Mouse (Mus musculus) E14TG2a.4 (cell line): Measurements from ENCODE around the gene Carns1.
"Not testable (repeated sequence)": the region's sequence is repeated elsewhere in the genome, so short reads cannot be mapped to it uniquely, and the experiment has no call there.

Source experiments
- H3K27me3 ChIP-seq: 2 replicates; pipeline ENCODE4 v1.6.1; 2014; ENCODE audit warnings: low read length, control low read depth; ENCODE audit not compliant: insufficient read depth
- H3K36me3 ChIP-seq: 2 replicates; pipeline ENCODE4 v1.6.1; 2014; ENCODE audit warnings: low read length, control low read depth; ENCODE audit not compliant: insufficient read depth
- H3K4me1 ChIP-seq: replicated peaks from 2 replicates; pipeline ENCODE4 v1.6.1; 2014; ENCODE audit warnings: low read depth, low read length, control low read depth
- H3K4me3 ChIP-seq: replicated peaks from 2 replicates; pipeline ENCODE4 v1.5.1; 2014; ENCODE audit warnings: mild to moderate bottlenecking, low read length
- H3K9me3 ChIP-seq: 2 replicates; pipeline ENCODE4 v1.6.1; 2014; ENCODE audit warnings: low read length, control low read depth
- CTCF ChIP-seq: conservative IDR thresholded peaks from 2 replicates; pipeline ENCODE4 v1.5.1; 2014; ENCODE audit warnings: low read length
- NANOG ChIP-seq: IDR thresholded peaks from 2 replicates; pipeline ENCODE4 v1.6.1; 2014; ENCODE audit warnings: borderline replicate concordance, low read length, mixed read lengths
- POU5F1 ChIP-seq: IDR thresholded peaks from 2 replicates; pipeline ENCODE4 v1.6.1; 2014; ENCODE audit warnings: low read length, borderline replicate concordance

Gene Carns1

DNA sequence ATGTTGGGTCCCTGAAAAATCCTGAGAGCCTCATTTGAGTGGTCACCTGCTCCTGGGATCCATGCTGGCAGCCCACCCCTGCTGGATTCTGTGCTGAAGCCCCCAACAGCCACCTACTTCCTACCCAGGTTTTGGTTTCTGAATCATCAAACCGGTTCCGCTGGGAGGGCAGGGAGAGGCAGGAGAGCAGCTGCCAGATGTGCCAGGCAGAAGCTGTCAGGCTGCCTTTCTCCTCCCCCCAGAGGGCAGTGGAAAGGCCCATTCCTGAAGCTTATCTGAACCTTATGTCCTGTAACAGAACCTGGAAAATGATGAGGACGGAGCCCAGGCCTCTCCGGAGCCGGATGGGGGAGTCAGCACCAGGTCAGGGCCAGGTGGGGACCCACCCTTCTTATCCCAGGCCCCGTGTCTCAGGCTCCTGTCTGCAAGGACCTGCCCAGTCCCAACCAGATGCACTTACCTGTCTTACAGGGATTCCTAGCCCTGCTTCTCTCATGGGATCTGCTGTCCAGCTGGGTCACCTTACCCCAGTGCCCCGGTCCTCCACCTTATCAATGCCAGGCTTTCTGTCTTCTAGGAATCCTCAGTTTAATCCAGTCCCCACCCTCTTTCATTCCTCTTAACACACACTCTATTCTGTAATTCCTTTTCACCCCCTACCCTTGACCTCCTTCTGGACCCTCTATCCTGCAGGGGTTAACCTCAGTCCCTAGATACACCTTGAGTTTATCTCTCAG lies 48.4 kb downstream of the Carns1 start:
- Histone ChIP-seq H3K27me3 (no peaks in the 10 kb centered on the region), H3K9me3 (no peaks in the 10 kb centered on the region), H3K4me3 (peak overlapping the region; percentile 94), H3K36me3 (peaks cover 44% of the 10 kb centered on the region), H3K4me1 (peaks cover 71% of the 10 kb centered on the region)
- TF ChIP-seq NANOG (no peak), POU5F1 (no peak), CTCF (no peak)

DNA sequence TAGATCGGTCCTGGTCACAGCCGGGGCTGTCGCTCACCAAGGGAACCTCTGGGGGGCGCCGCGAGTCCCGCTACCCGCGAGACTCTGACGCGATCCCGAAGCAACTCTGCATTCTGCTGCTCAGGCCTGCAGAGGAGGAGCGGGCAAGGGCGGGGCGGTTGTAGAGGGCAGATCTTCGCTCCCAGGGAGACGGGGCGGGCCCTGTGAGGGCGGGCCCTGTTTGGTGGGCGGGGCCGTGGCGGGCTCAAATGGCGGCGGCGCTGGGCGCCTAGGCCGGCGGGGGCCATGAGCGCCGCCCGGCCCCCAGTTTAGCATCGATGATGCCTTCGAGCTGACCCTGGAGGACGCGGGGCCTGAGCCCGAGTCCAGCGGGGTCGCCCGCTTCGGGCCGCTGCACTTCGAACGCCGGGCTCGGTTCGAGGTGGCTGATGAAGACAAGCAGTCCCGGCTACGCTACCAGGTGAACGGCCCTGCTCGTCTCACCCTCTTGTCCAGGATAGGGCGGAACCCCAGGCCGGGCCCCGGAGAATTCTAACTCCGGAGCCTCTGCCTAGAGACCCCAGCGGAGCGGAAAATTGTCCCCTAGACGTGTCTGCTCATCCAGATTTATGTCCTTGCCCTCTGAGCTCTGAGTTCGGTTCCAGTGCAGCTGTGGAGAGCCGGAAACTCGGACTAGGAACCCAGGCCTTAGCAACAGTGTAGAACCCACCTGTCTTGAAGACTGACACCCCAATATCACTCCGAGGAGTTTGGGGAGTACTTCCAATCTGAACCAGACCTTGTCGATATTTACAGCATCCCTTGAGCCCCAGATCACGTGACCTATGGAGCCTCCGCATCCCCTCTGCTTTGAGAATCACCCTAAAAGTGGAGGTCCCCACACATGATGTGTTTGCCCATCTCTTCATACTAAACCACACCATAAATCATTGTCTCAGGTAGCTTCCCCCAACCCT lies 49.3 kb downstream of the Carns1 start, which contains the start of gene Aip:
Aip (minus strand) TSS at position 118 of the 956 bp plus-strand sequence.
- H3K9me3 ChIP-seq: no peaks in the 10 kb centered on the region
- no peaks in the 10 kb centered on the region for H3K27me3 ChIP-seq
- peaks cover 35% of the 10 kb centered on the region for H3K36me3 ChIP-seq
- TF ChIP-seq CTCF: peak; percentile 33
- TF ChIP-seq POU5F1: no peak
- H3K4me3 ChIP-seq: peak within 1 kb of the TSS; percentile 94
- H3K4me1 ChIP-seq: peaks cover 67% of the 10 kb centered on the region

- H3K4me3 ChIP-seq, H3K9me3 ChIP-seq, H3K27me3 ChIP-seq: not testable (repeated sequence)
- H3K36me3 ChIP-seq: peaks cover 33% of the 10 kb centered on the region
- peaks cover 68% of the 10 kb centered on the region for H3K4me1 ChIP-seq
Measured at GRCm38 (mm10) chr19:4125268-4125667, 50.0 kb downstream of the Carns1 start.

DNA sequence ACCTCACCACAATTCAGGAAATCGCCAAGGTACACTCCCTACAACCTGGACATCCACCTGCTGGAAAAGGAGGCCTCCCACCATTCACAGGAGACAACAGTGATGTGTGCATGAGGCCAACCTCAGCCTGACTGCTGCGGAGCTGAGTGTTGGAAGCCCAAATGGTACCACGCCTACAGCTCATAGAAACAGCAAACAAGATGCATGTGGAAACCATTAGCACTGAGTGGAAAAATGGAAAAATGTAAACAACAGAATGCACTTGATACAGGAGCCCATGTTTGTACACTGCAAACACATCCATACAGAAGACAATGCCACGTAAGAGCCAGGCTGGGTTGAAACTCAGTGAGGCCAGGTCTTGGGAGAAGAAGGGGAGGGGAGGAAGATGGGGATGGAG lies 50.8 kb downstream of the Carns1 start:
- no peaks in the 10 kb centered on the region for H3K9me3 ChIP-seq
- no peak for TF ChIP-seq NANOG
- TF ChIP-seq POU5F1: no peak
- no peak for TF ChIP-seq CTCF
- no peaks in the 10 kb centered on the region for H3K27me3 ChIP-seq
- H3K4me3 ChIP-seq: no peak overlapping the region
- H3K4me1 ChIP-seq: peaks cover 61% of the 10 kb centered on the region
- peaks cover 30% of the 10 kb centered on the region for H3K36me3 ChIP-seq

GRCm38 (mm10) chr19:4122411-4123370 lies 52.6 kb downstream of the Carns1 start:
- no peaks in the 10 kb centered on the region for H3K9me3 ChIP-seq
- no peak for TF ChIP-seq POU5F1
- TF ChIP-seq CTCF: no peak
- no peak for TF ChIP-seq NANOG
- H3K27me3 ChIP-seq: no peaks in the 10 kb centered on the region
- H3K4me3 ChIP-seq: no peak overlapping the region
- H3K36me3 ChIP-seq: peaks cover 28% of the 10 kb centered on the region
- peaks cover 60% of the 10 kb centered on the region for H3K4me1 ChIP-seq

GRCm38 (mm10) chr19:4121896-4122295 lies 53.4 kb downstream of the Carns1 start:
- H3K27me3 ChIP-seq, H3K9me3 ChIP-seq: not testable (repeated sequence)
- Histone ChIP-seq H3K4me1 (peaks cover 60% of the 10 kb centered on the region), H3K36me3 (peaks cover 28% of the 10 kb centered on the region), H3K4me3 (peak overlapping the region; percentile 78)

GRCm38 (mm10) chr19:4121097-4121805 lies 54.0 kb downstream of the Carns1 start:
- peaks cover 54% of the 10 kb centered on the region for H3K4me1 ChIP-seq
- no peaks in the 10 kb centered on the region for H3K9me3 ChIP-seq
- H3K4me3 ChIP-seq: peak overlapping the region; percentile 78
- no peaks in the 10 kb centered on the region for H3K27me3 ChIP-seq
- TF ChIP-seq POU5F1: no peak
- no peak for TF ChIP-seq CTCF
- TF ChIP-seq NANOG: no peak
- peaks cover 35% of the 10 kb centered on the region for H3K36me3 ChIP-seq

- Histone ChIP-seq H3K36me3 (peaks cover 42% of the 10 kb centered on the region), H3K27me3 (no peaks in the 10 kb centered on the region), H3K9me3 (no peaks in the 10 kb centered on the region), H3K4me1 (peaks cover 54% of the 10 kb centered on the region), H3K4me3 (no peak overlapping the region)
- no peak for TF ChIP-seq POU5F1
- TF ChIP-seq NANOG: no peak
- TF ChIP-seq CTCF: no peak
Measured at GRCm38 (mm10) chr19:4120496-4120895, 54.8 kb downstream of the Carns1 start.
